Mouse (Mus musculus) heart, adult 11 months (tissue): ENCODE data around the gene Plekhg2.

ENCODE experiments used
- DNase-seq: peaks from one replicate; pipeline ENCODE4 v3.0.0; 2022

Plekhg2 gene

GRCm38 (mm10) chr7:28326457-28326856, 45.9 kb downstream of the Plekhg2 start:
- no peak for DNase-seq

GRCm38 (mm10) chr7:28325293-28325692, 47.1 kb downstream of the Plekhg2 start:
- DNase-seq: no peak

- peak; percentile 88 for DNase-seq
These were observed 50.3 kb downstream of the Plekhg2 start for GRCm38 (mm10) chr7:28321974-28322720.

- DNase-seq: peak; percentile 72
These were observed 53.7 kb downstream of the Plekhg2 start for GRCm38 (mm10) chr7:28318714-28319113.

GRCm38 (mm10) chr7:28318036-28318435, 54.4 kb downstream of the Plekhg2 start:
- no peak for DNase-seq

- peak; percentile 100 for DNase-seq
These were observed 60.4 kb downstream of the Plekhg2 start, which contains the start of gene Timm50 for GRCm38 (mm10) chr7:28311926-28312543. Timm50 (minus strand) TSS chr7:28312072.

GRCm38 (mm10) chr7:28311151-28311925, 61.1 kb downstream of the Plekhg2 start:
- peak; percentile 83 for DNase-seq

GRCm38 (mm10) chr7:28309737-28310136, 62.7 kb downstream of the Plekhg2 start:
- DNase-seq: peak; percentile 86
